Mouse (Mus musculus) brain, embryonic 18.5 days (tissue): Measurements from ENCODE around the gene Golga2.

ENCODE experiments used
- DNase-seq: peaks from one replicate; pipeline ENCODE4 v3.0.0-alpha.2; 2012; ENCODE audit warnings: low read depth, low spot score

Gene Golga2

GRCm38 (mm10) chr2:32287334-32287840 lies at the start of gene Golga2:
Gene Golga2 (plus strand): TSS chr2:32287384.
- no peak for DNase-seq

- no peak for DNase-seq
These were observed 49.6 kb upstream of the Golga2 start for GRCm38 (mm10) chr2:32237571-32237970.

- no peak for DNase-seq
These were observed 48.3 kb upstream of the Golga2 start for GRCm38 (mm10) chr2:32238708-32239435.

GRCm38 (mm10) chr2:32240591-32240990 lies 46.6 kb upstream of the Golga2 start:
- DNase-seq: no peak

- no peak for DNase-seq
These were observed 44.2 kb upstream of the Golga2 start for GRCm38 (mm10) chr2:32242986-32243385.

GRCm38 (mm10) chr2:32246741-32247140 lies 40.4 kb upstream of the Golga2 start:
- no peak for DNase-seq

- DNase-seq: no peak
These were observed 38.5 kb upstream of the Golga2 start for GRCm38 (mm10) chr2:32248377-32249361.

GRCm38 (mm10) chr2:32251791-32252527 lies 35.2 kb upstream of the Golga2 start:
- DNase-seq: no peak

GRCm38 (mm10) chr2:32252658-32253057 lies 34.5 kb upstream of the Golga2 start:
- DNase-seq: no peak

GRCm38 (mm10) chr2:32253352-32253751 lies 33.8 kb upstream of the Golga2 start:
- no peak for DNase-seq

GRCm38 (mm10) chr2:32254563-32254962 lies 32.6 kb upstream of the Golga2 start:
- DNase-seq: no peak

- DNase-seq: no peak
These were observed 30.9 kb upstream of the Golga2 start for GRCm38 (mm10) chr2:32256273-32256672.

- DNase-seq: no peak
These were observed 28.2 kb upstream of the Golga2 start for GRCm38 (mm10) chr2:32258887-32259533.

- peak; percentile 56 for DNase-seq
These were observed 27.3 kb upstream of the Golga2 start, which contains the start of gene Uck1 for GRCm38 (mm10) chr2:32259657-32260417. Gene Uck1 (minus strand): TSS chr2:32260159.

- no peak for DNase-seq
These were observed 26.5 kb upstream of the Golga2 start for GRCm38 (mm10) chr2:32260635-32261034.

- no peak for DNase-seq
These were observed 11.4 kb upstream of the Golga2 start for GRCm38 (mm10) chr2:32275823-32276222.

- no peak for DNase-seq
These were observed 4.9 kb upstream of the Golga2 start for GRCm38 (mm10) chr2:32282289-32282688.

- no peak for DNase-seq
These were observed 4.5 kb upstream of the Golga2 start for GRCm38 (mm10) chr2:32282727-32283126.

GRCm38 (mm10) chr2:32283986-32284385 lies 3.2 kb upstream of the Golga2 start:
- no peak for DNase-seq

GRCm38 (mm10) chr2:32287923-32288367 lies 761 bp downstream of the Golga2 start, which contains the start of gene Swi5:
Gene Swi5 (minus strand): TSS chr2:32288075.
- peak; percentile 99 for DNase-seq
